In the genomic region with DNA sequence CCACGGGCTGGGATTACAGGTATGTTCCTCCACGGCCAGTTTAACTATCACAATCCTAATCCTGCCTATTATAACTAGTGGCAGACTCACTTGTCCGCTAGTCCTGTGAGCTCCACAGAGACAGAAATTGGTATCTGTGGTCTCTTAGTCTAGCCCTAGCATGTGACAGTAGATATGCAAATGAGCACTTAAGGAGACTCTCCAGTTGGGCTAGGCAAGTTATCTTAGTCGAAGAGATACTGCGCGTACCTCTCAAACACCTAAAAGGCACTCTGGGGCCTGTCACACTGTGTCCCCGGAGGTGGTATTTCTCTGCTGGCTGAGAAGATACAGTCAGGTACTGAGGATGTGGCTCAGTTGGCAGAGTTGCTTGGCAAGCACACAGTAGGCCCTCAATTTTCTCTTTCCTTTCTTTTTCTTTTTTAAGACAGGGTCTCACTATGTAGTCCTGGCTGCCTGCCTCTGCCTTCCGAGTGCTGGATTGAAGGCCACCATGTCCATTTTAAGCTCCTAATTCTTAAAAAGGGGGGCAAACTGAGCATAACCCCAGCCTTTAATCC, we compare ENCODE assay signal across 21 mouse cellular contexts. TPM values are rescaled to one million over a fixed set of nuclear protein-coding genes. Genes with fewer than 3 reads are reported as not detected.
DNase-seq lines count a peak whose midpoint lies in the region; ATAC-seq and TF ChIP-seq lines count a peak whose summit lies in the region.
"Had no signal": no experiment of that assay in that cellular context is flagged by ENCODE, and none has a peak within 500 bp of the region (broad histone marks: within the 10 kb centered on the region; RNA-seq: fewer than 3 reads in every experiment).

No protein-coding gene starts in this region.

- H3K9me3 ChIP-seq in midbrain, embryonic 11.5 days (ENCODE audit: control insufficient read depth, low read length): no peaks in the 10 kb centered on the region
- no peaks in the 10 kb centered on the region for H3K9me3 ChIP-seq in midbrain, postnatal 0 days (ENCODE audit: low read length)
- H3K9me3 ChIP-seq in liver, embryonic 13.5 days (replicated peaks): no peaks in the 10 kb centered on the region
- no peaks in the 10 kb centered on the region for H3K9me3 ChIP-seq in lung, postnatal 0 days (ENCODE audit: low read length)
- H3K9me3 ChIP-seq: embryonic facial prominence, embryonic 13.5 days; forebrain, embryonic 10.5 days; midbrain, embryonic 10.5 days had no signal

- no peak overlapping the region for H3K9ac ChIP-seq in midbrain, embryonic 11.5 days (ENCODE audit: low read length)
- H3K9ac ChIP-seq in midbrain, postnatal 0 days (replicated peaks; ENCODE audit: low read length, poor library complexity, severe bottlenecking): no peak overlapping the region
- H3K9ac ChIP-seq in liver, embryonic 13.5 days: peak overlapping the region; percentile 54
- no peak overlapping the region for H3K9ac ChIP-seq in lung, postnatal 0 days (replicated peaks; ENCODE audit: low read depth)
- H3K9ac ChIP-seq: embryonic facial prominence, embryonic 13.5 days had no signal

- no peak for TF ChIP-seq CTCF in midbrain, postnatal 0 days (IDR thresholded peaks at IDR 0.05)
- TF ChIP-seq CTCF in lung, postnatal 0 days (IDR thresholded peaks at IDR 0.05): no peak

- no peak overlapping the region for H3K4me2 ChIP-seq in midbrain, embryonic 11.5 days
- H3K4me2 ChIP-seq in midbrain, postnatal 0 days (ENCODE audit: low read depth, low read length, poor library complexity, severe bottlenecking): no peak overlapping the region
- peak overlapping the region; percentile 42 for H3K4me2 ChIP-seq in liver, embryonic 13.5 days
- H3K4me2 ChIP-seq in lung, postnatal 0 days (replicated peaks; ENCODE audit: low read depth, low read length): no peak overlapping the region
- H3K4me2 ChIP-seq: embryonic facial prominence, embryonic 13.5 days had no signal

- no peak overlapping the region for H3K4me3 ChIP-seq in midbrain, embryonic 11.5 days (ENCODE audit: low read depth, low read length)
- H3K4me3 ChIP-seq in midbrain, postnatal 0 days (ENCODE audit: low read depth, low read length): no peak overlapping the region
- H3K4me3 ChIP-seq in liver, embryonic 13.5 days (replicated peaks): no peak overlapping the region
- no peak overlapping the region for H3K4me3 ChIP-seq in lung, postnatal 0 days (ENCODE audit: low read depth, low read length)
- H3K4me3 ChIP-seq: embryonic facial prominence, embryonic 13.5 days; forebrain, embryonic 10.5 days; layer of hippocampus, adult 2 months; midbrain, embryonic 10.5 days had no signal

- 90% methylated on average over 8 of the region's 8 CpGs for WGBS in midbrain, embryonic 11.5 days
- 90% methylated on average over 8 of the region's 8 CpGs for WGBS in midbrain, postnatal 0 days
- 40% methylated on average over 8 of the region's 8 CpGs for WGBS in liver, embryonic 13.5 days (ENCODE audit: insufficient replicate concordance)
- WGBS in lung, postnatal 0 days: 90% methylated on average over 8 of the region's 8 CpGs

- DNase-seq in midbrain, embryonic 11.5 days (ENCODE audit: low spot score, missing footprints): peak; percentile 44
- no peak for DNase-seq in midbrain, postnatal 0 days (ENCODE audit: low spot score)
- peak; percentile 44 for DNase-seq in liver, embryonic 13.5 days
- DNase-seq in adrenal gland, postnatal 10 days: no peak
- DNase-seq in lung, postnatal 0 days (ENCODE audit: low spot score): no peak
- DNase-seq: cerebellum, adult 9-11 months; gastrocnemius, postnatal 14 days; kidney, adult 18-20 months; kidney, postnatal 10 days; left cerebral cortex, postnatal 4 days; lung, postnatal 36 days; right cerebral cortex, postnatal 4 days; thymus, postnatal 4 days had no signal

- peaks cover 7% of the 10 kb centered on the region for H3K4me1 ChIP-seq in midbrain, embryonic 11.5 days (ENCODE audit: control insufficient read depth, insufficient read depth, low read length)
- peaks cover 4% of the 10 kb centered on the region; the same call in 1 of the 2 replicates for H3K4me1 ChIP-seq in midbrain, postnatal 0 days (ENCODE audit: insufficient read depth, low read length)
- H3K4me1 ChIP-seq in liver, embryonic 13.5 days (replicated peaks): peaks cover 49% of the 10 kb centered on the region
- peaks cover 8% of the 10 kb centered on the region; the same call in 1 of the 2 replicates for H3K4me1 ChIP-seq in lung, postnatal 0 days (ENCODE audit: insufficient read depth, low read depth, low read length)

- peaks cover 14% of the 10 kb centered on the region for H3K27me3 ChIP-seq in midbrain, embryonic 11.5 days (ENCODE audit: control insufficient read depth, insufficient read depth, low read length)
- H3K27me3 ChIP-seq in midbrain, postnatal 0 days (ENCODE audit: insufficient read depth, low read length): 0 out of 2 replicates have a peak, but pooled peaks cover 3% of the 10 kb centered on the region
- H3K27me3 ChIP-seq in liver, embryonic 13.5 days: peaks cover 45% of the 10 kb centered on the region
- 0 out of 2 replicates have a peak, but pooled peaks cover 5% of the 10 kb centered on the region for H3K27me3 ChIP-seq in lung, postnatal 0 days (replicated peaks; ENCODE audit: insufficient read depth, low read length)

- H3K27ac ChIP-seq in midbrain, embryonic 11.5 days (ENCODE audit: low read depth, low read length): no peak overlapping the region
- H3K27ac ChIP-seq in midbrain, postnatal 0 days (ENCODE audit: low read depth, low read length): no peak overlapping the region
- peak overlapping the region; percentile 73 for H3K27ac ChIP-seq in liver, embryonic 13.5 days
- no peak overlapping the region for H3K27ac ChIP-seq in lung, postnatal 0 days (ENCODE audit: low read length)
- H3K27ac ChIP-seq: embryonic facial prominence, embryonic 13.5 days; forebrain, embryonic 10.5 days; midbrain, embryonic 10.5 days had no signal

- no peak for TF ChIP-seq EP300 in lung, postnatal 0 days (IDR thresholded peaks at IDR 0.05)

- ATAC-seq in midbrain, embryonic 11.5 days (ENCODE audit: low FRiP score): no peak
- no peak for ATAC-seq in midbrain, postnatal 0 days (ENCODE audit: low FRiP score)
- ATAC-seq in common myeloid progenitor, adult 5-6 weeks (replicated peaks; ENCODE audit: low read depth, poor library complexity, severe bottlenecking): peak; percentile 36; the same call in 1 of the 2 replicates
- ATAC-seq in liver, embryonic 13.5 days (ENCODE audit: low read depth): peak; percentile 93
- no peak for ATAC-seq in lung, postnatal 0 days
- no peak for ATAC-seq in granulocyte monocyte progenitor cell, adult 5-6 weeks (replicated peaks; ENCODE audit: poor library complexity, severe bottlenecking)

- no peaks in the 10 kb centered on the region for H3K36me3 ChIP-seq in midbrain, embryonic 11.5 days (ENCODE audit: control insufficient read depth, insufficient read depth, low read length)
- H3K36me3 ChIP-seq in midbrain, postnatal 0 days (ENCODE audit: insufficient read depth, low read length): no peaks in the 10 kb centered on the region
- no peaks in the 10 kb centered on the region for H3K36me3 ChIP-seq in liver, embryonic 13.5 days
- H3K36me3 ChIP-seq in lung, postnatal 0 days (ENCODE audit: insufficient read depth, low read length): no peaks in the 10 kb centered on the region
- H3K36me3 ChIP-seq: embryonic facial prominence, embryonic 13.5 days; forebrain, embryonic 10.5 days; midbrain, embryonic 10.5 days had no signal

RNA-seq across cellular contexts. Expression of a gene that starts 31.3 kb away (rescaled TPM):
- not detected in 2 replicates for polyA plus RNA-seq in midbrain, embryonic 11.5 days (2014; fragmentation: Nextera tagmentation; extraction: Ambion mirVana)
- total RNA-seq in midbrain, postnatal 0 days (2014; rRNA removed): 0.85 and 2.1 TPM in 2 replicates
- polyA plus RNA-seq in midbrain, postnatal 0 days (2015; fragmentation: Nextera tagmentation; extraction: Ambion mirVana): not detected in 2 replicates
- total RNA-seq in common myeloid progenitor, adult 5-6 weeks (2017): 0.37 and 1.4 TPM in 2 replicates
- polyA plus RNA-seq in liver, embryonic 13.5 days (2015; fragmentation: Nextera tagmentation; extraction: Ambion mirVana): 5.2 and 6.2 TPM in 2 replicates
- total RNA-seq in adrenal gland, postnatal 10 days (2021): 100 to 1,000 TPM; 204 to 243 TPM
- 1.3 and 1.6 TPM in 2 replicates for polyA plus RNA-seq in lung, postnatal 0 days (2015; fragmentation: Nextera tagmentation; extraction: Ambion mirVana)
- 1.5 TPM in 1 of 2 replicates, not detected in the other for total RNA-seq in granulocyte monocyte progenitor cell, adult 5-6 weeks (2014; fragmentation: Nextera tagmentation)
- 0.41 TPM in 1 of 2 replicates, not detected in the other for total RNA-seq in granulocyte monocyte progenitor cell, adult 5-6 weeks (2017)
- polyA plus RNA-seq: forebrain, embryonic 10.5 days; hindbrain, embryonic 11.5 days; neural tube, embryonic 11.5 days had no signal

RNA-seq across cellular contexts. Expression of a gene that starts 44.0 kb away (rescaled TPM):
- polyA plus RNA-seq in midbrain, embryonic 11.5 days (2014; fragmentation: Nextera tagmentation; extraction: Ambion mirVana): 4.9 and 5.6 TPM in 2 replicates
- total RNA-seq in midbrain, postnatal 0 days (2014; rRNA removed): 2.9 and 3.3 TPM in 2 replicates
- polyA plus RNA-seq in midbrain, postnatal 0 days (2015; fragmentation: Nextera tagmentation; extraction: Ambion mirVana): 2.4 TPM in 2 replicates
- 2.6 and 10.2 TPM in 2 replicates for total RNA-seq in common myeloid progenitor, adult 5-6 weeks (2017)
- 13.8 and 15.3 TPM in 2 replicates for polyA plus RNA-seq in liver, embryonic 13.5 days (2015; fragmentation: Nextera tagmentation; extraction: Ambion mirVana)
- total RNA-seq in adrenal gland, postnatal 10 days (2021): 10 to 100 TPM; 21.9 to 22.9 TPM
- polyA plus RNA-seq in lung, postnatal 0 days (2015; fragmentation: Nextera tagmentation; extraction: Ambion mirVana): 62.5 and 75.9 TPM in 2 replicates
- total RNA-seq in granulocyte monocyte progenitor cell, adult 5-6 weeks (2014; fragmentation: Nextera tagmentation): 2.7 and 24.3 TPM in 2 replicates
- total RNA-seq in granulocyte monocyte progenitor cell, adult 5-6 weeks (2017): 7.7 and 13.4 TPM in 2 replicates

RNA-seq across cellular contexts. Expression of a gene that starts 49.2 kb away (rescaled TPM):
- 1.2 and 2.1 TPM in 2 replicates for polyA plus RNA-seq in midbrain, embryonic 11.5 days (2014; fragmentation: Nextera tagmentation; extraction: Ambion mirVana)
- 1.0 and 1.1 TPM in 2 replicates for total RNA-seq in midbrain, postnatal 0 days (2014; rRNA removed)
- 1.5 TPM in 2 replicates for polyA plus RNA-seq in midbrain, postnatal 0 days (2015; fragmentation: Nextera tagmentation; extraction: Ambion mirVana)
- total RNA-seq in common myeloid progenitor, adult 5-6 weeks (2017): 5.9 TPM in 2 replicates
- polyA plus RNA-seq in liver, embryonic 13.5 days (2015; fragmentation: Nextera tagmentation; extraction: Ambion mirVana): 5.8 and 6.3 TPM in 2 replicates
- total RNA-seq in adrenal gland, postnatal 10 days (2021): 10 to 100 TPM; 11.5 to 14.8 TPM
- polyA plus RNA-seq in lung, postnatal 0 days (2015; fragmentation: Nextera tagmentation; extraction: Ambion mirVana): 29.4 and 33.3 TPM in 2 replicates
- 5.1 and 7.0 TPM in 2 replicates for total RNA-seq in granulocyte monocyte progenitor cell, adult 5-6 weeks (2014; fragmentation: Nextera tagmentation)
- total RNA-seq in granulocyte monocyte progenitor cell, adult 5-6 weeks (2017): 1.9 and 2.4 TPM in 2 replicates

Comparison
In these comparisons a context has a peak if more than half of its experiments do, and no peak if none do; other contexts are left out.
1. DNase-seq: peak in midbrain, embryonic 11.5 days (single experiment) and liver, embryonic 13.5 days (single experiment); none in midbrain, postnatal 0 days (single experiment), adrenal gland, postnatal 10 days (single experiment) and lung, postnatal 0 days (single experiment).
2. ATAC-seq: peak in common myeloid progenitor, adult 5-6 weeks (single experiment) and liver, embryonic 13.5 days (single experiment); none in midbrain, embryonic 11.5 days (single experiment), midbrain, postnatal 0 days (single experiment), lung, postnatal 0 days (single experiment) and granulocyte monocyte progenitor cell, adult 5-6 weeks (single experiment).
3. RNA of a gene that starts 31.3 kb away (total RNA-seq): 204 to 243 TPM in adrenal gland, postnatal 10 days; 0.85 to 2.1 TPM in midbrain, postnatal 0 days, 0.41 to 1.5 TPM in granulocyte monocyte progenitor cell, adult 5-6 weeks and 0.37 to 1.4 TPM in common myeloid progenitor, adult 5-6 weeks; every median in the first group is over 10 times any median in the second.